Comparison of ENCODE assay signal across 8 mouse cellular contexts in the genomic region with DNA sequence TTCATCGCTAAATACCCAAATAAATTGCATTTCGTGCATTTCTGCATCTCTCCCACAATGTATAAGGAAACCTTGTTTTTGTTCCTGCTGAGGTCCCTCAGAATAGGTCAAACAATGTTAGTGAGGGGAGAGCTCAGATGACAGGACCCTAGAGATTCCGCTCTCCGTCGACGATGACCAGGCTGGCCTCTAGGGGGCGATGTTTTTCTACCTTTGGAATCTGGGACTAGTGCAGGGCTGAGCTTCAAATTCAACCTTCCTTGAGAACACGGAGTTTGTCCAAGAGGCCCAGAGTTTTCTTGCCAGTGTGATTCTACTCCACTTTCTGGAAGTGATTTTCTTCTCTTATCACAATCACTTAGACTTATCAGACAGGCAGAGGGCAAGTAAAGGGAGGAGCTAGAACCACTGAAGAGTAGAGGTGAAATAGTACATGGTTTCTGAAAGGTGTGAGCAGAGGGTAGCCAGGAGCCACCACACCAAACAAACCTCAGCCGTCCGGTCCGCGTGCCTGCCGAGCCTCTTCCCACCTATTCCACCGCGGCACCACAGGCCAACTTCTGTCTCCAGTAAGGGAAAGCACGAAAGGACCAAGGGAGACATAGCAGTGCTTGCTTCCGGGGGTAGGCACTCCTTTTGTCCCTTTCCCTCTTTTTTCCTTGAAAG. TPM values are rescaled to one million over a fixed set of nuclear protein-coding genes. Genes with fewer than 3 reads are reported as not detected.
A peak's percentile ranks its signal among the peaks of the same experiment; 100 is the strongest.
DNase-seq lines count a peak whose midpoint lies in the region; ATAC-seq and TF ChIP-seq lines count a peak whose summit lies in the region.

No protein-coding gene starts in this region.

- DNase-seq in B cell, adult 2 months = peak; percentile 89
- peak; percentile 85 for DNase-seq in brain, embryonic 14.5 days (ENCODE audit: low read depth)
- peak; percentile 90 for DNase-seq in kidney, postnatal 10 days
- DNase-seq in neural tube, embryonic 10.5 days (ENCODE audit: extremely low spot score, low spot score) = peak; percentile 95

- no peak for TF ChIP-seq POLR2A in brain, embryonic 14.5 days (IDR thresholded peaks at IDR 0.05; ENCODE audit: borderline replicate concordance, extremely low read depth, insufficient read depth, insufficient read length, poor library complexity, severe bottlenecking)

- peak; percentile 93 for TF ChIP-seq CTCF in brain, embryonic 14.5 days (IDR thresholded peaks at IDR 0.05; ENCODE audit: borderline replicate concordance, extremely low read depth, insufficient read depth, insufficient read length)

- H3K27ac ChIP-seq in heart, embryonic 14.5 days (replicated peaks in 1 of 2; ENCODE audit: control insufficient read depth in 1 of 2, insufficient read depth in 1 of 2, low read depth in 2 of 2, low read length in 2 of 2) = no peak overlapping the region
- H3K27ac ChIP-seq in liver, embryonic 12.5 days = no peak overlapping the region
- H3K27ac ChIP-seq in stomach, embryonic 15.5 days = no peak overlapping the region

- peak overlapping the region; percentile 78 for H3K4me2 ChIP-seq in heart, embryonic 14.5 days (ENCODE audit: low read length)
- H3K4me2 ChIP-seq in liver, embryonic 12.5 days = no peak overlapping the region; the same call in 1 of the 2 replicates
- H3K4me2 ChIP-seq in stomach, embryonic 15.5 days = peak overlapping the region; percentile 62; the same call in 1 of the 2 replicates

- no peak overlapping the region for H3K4me3 ChIP-seq in heart, embryonic 14.5 days (ENCODE audit: control insufficient read depth in 1 of 2, insufficient read depth in 1 of 2, low read depth in 1 of 2, low read length in 2 of 2)
- H3K4me3 ChIP-seq in liver, embryonic 12.5 days = no peak overlapping the region
- no peak overlapping the region for H3K4me3 ChIP-seq in stomach, embryonic 15.5 days (replicated peaks)

- H3K27me3 ChIP-seq in heart, embryonic 14.5 days (ENCODE audit: control insufficient read depth, insufficient read depth, low read length) = no peaks in the 10 kb centered on the region
- H3K27me3 ChIP-seq in liver, embryonic 12.5 days (replicated peaks) = peaks cover 43% of the 10 kb centered on the region
- no peaks in the 10 kb centered on the region for H3K27me3 ChIP-seq in stomach, embryonic 15.5 days (replicated peaks)

- H3K9ac ChIP-seq in heart, embryonic 14.5 days (ENCODE audit: low read length) = no peak overlapping the region
- no peak overlapping the region for H3K9ac ChIP-seq in liver, embryonic 12.5 days
- no peak overlapping the region for H3K9ac ChIP-seq in stomach, embryonic 15.5 days

- WGBS in heart, embryonic 14.5 days = 9% methylated on average over 17 of the region's 17 CpGs
- WGBS in liver, embryonic 12.5 days (ENCODE audit: insufficient replicate concordance) = 12% methylated on average over 17 of the region's 17 CpGs
- WGBS in stomach, embryonic 15.5 days = 13% methylated on average over 17 of the region's 17 CpGs

- no peaks in the 10 kb centered on the region for H3K36me3 ChIP-seq in heart, embryonic 14.5 days (ENCODE audit: control insufficient read depth, insufficient read depth, low read length)
- no peaks in the 10 kb centered on the region for H3K36me3 ChIP-seq in liver, embryonic 12.5 days
- no peaks in the 10 kb centered on the region for H3K36me3 ChIP-seq in stomach, embryonic 15.5 days

- ATAC-seq in erythroid progenitor cell, adult 5-6 weeks (replicated peaks; ENCODE audit: low FRiP score, poor library complexity, severe bottlenecking) = peak; percentile 90
- peak; percentile 78; the same call in 1 of the 2 replicates for ATAC-seq in heart, embryonic 14.5 days (ENCODE audit: insufficient number of reproducible peaks, insufficient read depth, low FRiP score, low read depth)
- 0 out of 2 replicates have a peak, but pooled peaks have one; percentile 44 for ATAC-seq in liver, embryonic 12.5 days
- peak; percentile 60; the same call in 1 of the 2 replicates for ATAC-seq in stomach, embryonic 15.5 days (ENCODE audit: insufficient read depth, low FRiP score, low read depth)

- H3K9me3 ChIP-seq in heart, embryonic 14.5 days (ENCODE audit: control insufficient read depth, low read length) = no peaks in the 10 kb centered on the region
- no peaks in the 10 kb centered on the region for H3K9me3 ChIP-seq in liver, embryonic 12.5 days (replicated peaks)
- no peaks in the 10 kb centered on the region for H3K9me3 ChIP-seq in stomach, embryonic 15.5 days

- peaks cover 7 to 12% of the 10 kb centered on the region in 2 experiments; a peak in 2 of 4 replicates for H3K4me1 ChIP-seq in heart, embryonic 14.5 days (ENCODE audit: control insufficient read depth in 2 of 2, insufficient read depth in 2 of 2, low read length in 2 of 2)
- peaks cover 9% of the 10 kb centered on the region; the same call in 1 of the 2 replicates for H3K4me1 ChIP-seq in liver, embryonic 12.5 days
- peaks cover 14% of the 10 kb centered on the region; the same call in 1 of the 2 replicates for H3K4me1 ChIP-seq in stomach, embryonic 15.5 days

RNA-seq across cellular contexts. Expression of a gene that starts 11.3 kb away (rescaled TPM):
- polyA plus RNA-seq in brain, embryonic 14.5 days (2012; rRNA removed) = 88.7 and 95.5 TPM in 2 replicates
- 9.6 and 11.5 TPM in 2 replicates for total RNA-seq in erythroid progenitor cell, adult 5-6 weeks (2015; ENCODE audit: low replicate concordance)
- 7.4 and 8.2 TPM in 2 replicates for total RNA-seq in erythroid progenitor cell, adult 5-6 weeks (2017; ENCODE audit: low replicate concordance)
- 55.9 and 56.0 TPM in 2 replicates for polyA plus RNA-seq in heart, embryonic 14.5 days (2014; fragmentation: Nextera tagmentation; extraction: Ambion mirVana)
- polyA plus RNA-seq in liver, embryonic 12.5 days (2016; fragmentation: Nextera tagmentation; extraction: Ambion mirVana) = 60.6 and 61.1 TPM in 2 replicates
- 66.6 and 71.7 TPM in 2 replicates for polyA plus RNA-seq in stomach, embryonic 15.5 days (2015; fragmentation: Nextera tagmentation; extraction: Ambion mirVana)

RNA-seq across cellular contexts. Expression of a gene that starts 25.8 kb away (rescaled TPM):
- 15.5 and 18.8 TPM in 2 replicates for polyA plus RNA-seq in brain, embryonic 14.5 days (2012; rRNA removed)
- 63.4 and 91.4 TPM in 2 replicates for total RNA-seq in erythroid progenitor cell, adult 5-6 weeks (2015; ENCODE audit: low replicate concordance)
- 43.3 and 75.6 TPM in 2 replicates for total RNA-seq in erythroid progenitor cell, adult 5-6 weeks (2017; ENCODE audit: low replicate concordance)
- 36.1 and 36.3 TPM in 2 replicates for polyA plus RNA-seq in heart, embryonic 14.5 days (2014; fragmentation: Nextera tagmentation; extraction: Ambion mirVana)
- 49.3 and 52.0 TPM in 2 replicates for polyA plus RNA-seq in liver, embryonic 12.5 days (2016; fragmentation: Nextera tagmentation; extraction: Ambion mirVana)
- 48.3 and 49.3 TPM in 2 replicates for polyA plus RNA-seq in stomach, embryonic 15.5 days (2015; fragmentation: Nextera tagmentation; extraction: Ambion mirVana)

RNA-seq across cellular contexts. Expression of a gene that starts 48.8 kb away (rescaled TPM):
- polyA plus RNA-seq in brain, embryonic 14.5 days (2012; rRNA removed) = 17.6 and 17.9 TPM in 2 replicates
- 2.5 TPM in 1 of 2 replicates, not detected in the other for total RNA-seq in erythroid progenitor cell, adult 5-6 weeks (2015; ENCODE audit: low replicate concordance)
- total RNA-seq in erythroid progenitor cell, adult 5-6 weeks (2017; ENCODE audit: low replicate concordance) = not detected in 2 replicates
- polyA plus RNA-seq in heart, embryonic 14.5 days (2014; fragmentation: Nextera tagmentation; extraction: Ambion mirVana) = 22.4 and 25.4 TPM in 2 replicates
- polyA plus RNA-seq in liver, embryonic 12.5 days (2016; fragmentation: Nextera tagmentation; extraction: Ambion mirVana) = 10.4 and 12.7 TPM in 2 replicates
- polyA plus RNA-seq in stomach, embryonic 15.5 days (2015; fragmentation: Nextera tagmentation; extraction: Ambion mirVana) = 30.8 and 32.0 TPM in 2 replicates

RNA-seq across cellular contexts. Expression of a gene that starts 52.7 kb away (rescaled TPM):
- 24.7 and 31.3 TPM in 2 replicates for polyA plus RNA-seq in brain, embryonic 14.5 days (2012; rRNA removed)
- total RNA-seq in erythroid progenitor cell, adult 5-6 weeks (2015; ENCODE audit: low replicate concordance) = not detected in 2 replicates
- not detected in 2 replicates for total RNA-seq in erythroid progenitor cell, adult 5-6 weeks (2017; ENCODE audit: low replicate concordance)
- 1.4 TPM in 2 replicates for polyA plus RNA-seq in heart, embryonic 14.5 days (2014; fragmentation: Nextera tagmentation; extraction: Ambion mirVana)
- polyA plus RNA-seq in liver, embryonic 12.5 days (2016; fragmentation: Nextera tagmentation; extraction: Ambion mirVana) = 0.19 and 0.39 TPM in 2 replicates
- polyA plus RNA-seq in stomach, embryonic 15.5 days (2015; fragmentation: Nextera tagmentation; extraction: Ambion mirVana) = 1.6 and 2.3 TPM in 2 replicates
